Mouse (Mus musculus) forebrain, embryonic 12.5 days (tissue): ENCODE measurements at regions not wholly inside any gene's neighbourhood (a gene's known extent, or its start where the extent isn't known, plus 50 kb on each side); places are given as distances from the start of the nearest gene placed in this dataset.
"Not testable (repeated sequence)": the region's sequence is repeated elsewhere in the genome, so short reads cannot be mapped to it uniquely, and the experiment has no call there.

ENCODE experiments used
- ATAC-seq: fragments of 200-750 bp; cut with Nextera tagmentation; 2 replicates; pipeline ENCODE4 v1.8.0; 2017; ENCODE audit warnings: moderate TSS enrichment; ENCODE audit not compliant: low FRiP score
- H3K27ac ChIP-seq: fragments of 300-500 bp; sonication (generic); 2 replicates; pipeline ENCODE4 v1.5.1; 2016; ENCODE audit warnings: mild to moderate bottlenecking
- H3K27me3 ChIP-seq: fragments of 300-500 bp; sonication (generic); 2 replicates; pipeline ENCODE4 v1.6.1; 2016; ENCODE audit warnings: mild to moderate bottlenecking
- H3K36me3 ChIP-seq: fragments of 300-500 bp; sonication (generic); replicated peaks from 2 replicates; pipeline ENCODE4 v1.6.1; 2016; ENCODE audit warnings: mild to moderate bottlenecking
- H3K4me1 ChIP-seq: fragments of 300-500 bp; sonication (generic); 2 replicates; pipeline ENCODE4 v1.6.1; 2016
- H3K4me2 ChIP-seq: fragments of 300-500 bp; sonication (generic); 2 replicates; pipeline ENCODE4 v1.6.1; 2016; ENCODE audit warnings: mild to moderate bottlenecking, moderate library complexity
- H3K4me3 ChIP-seq: fragments of 300-500 bp; sonication (generic); replicated peaks from 2 replicates; pipeline ENCODE4 v1.5.1; 2016; ENCODE audit warnings: mild to moderate bottlenecking
- H3K9ac ChIP-seq: fragments of 300-500 bp; sonication (generic); 2 replicates; pipeline ENCODE4 v1.6.1; 2016; ENCODE audit warnings: mild to moderate bottlenecking
- H3K9me3 ChIP-seq: fragments of 300-500 bp; sonication (generic); 2 replicates; pipeline ENCODE4 v1.6.1; 2016
- WGBS: fragments of 180-500 bp; shearing (Covaris S2); methylation state at CpG from one replicate; pipeline ENCODE4 v1.1.7; 2016; 5-methylcytosine and 5-hydroxymethylcytosine counted together

GRCm38 (mm10) chr10:118045427-118045826, 96.2 kb upstream of the Mdm1 start:
- 0 out of 2 replicates have a peak overlapping the region, but pooled peaks have one; percentile 42 for H3K27ac ChIP-seq
- H3K36me3 ChIP-seq = no peaks in the 10 kb centered on the region
- H3K4me1 ChIP-seq = peaks cover 6% of the 10 kb centered on the region
- H3K4me3 ChIP-seq = no peak overlapping the region
- no peak; the same call in 1 of the 2 replicates for ATAC-seq
- no peak overlapping the region for H3K9ac ChIP-seq
- H3K27me3 ChIP-seq = peaks cover 9% of the 10 kb centered on the region; the same call in 1 of the 2 replicates
- 89% methylated on average over 2 of the region's 2 CpGs for WGBS
- H3K4me2 ChIP-seq = no peak overlapping the region
- no peaks in the 10 kb centered on the region for H3K9me3 ChIP-seq

DNA sequence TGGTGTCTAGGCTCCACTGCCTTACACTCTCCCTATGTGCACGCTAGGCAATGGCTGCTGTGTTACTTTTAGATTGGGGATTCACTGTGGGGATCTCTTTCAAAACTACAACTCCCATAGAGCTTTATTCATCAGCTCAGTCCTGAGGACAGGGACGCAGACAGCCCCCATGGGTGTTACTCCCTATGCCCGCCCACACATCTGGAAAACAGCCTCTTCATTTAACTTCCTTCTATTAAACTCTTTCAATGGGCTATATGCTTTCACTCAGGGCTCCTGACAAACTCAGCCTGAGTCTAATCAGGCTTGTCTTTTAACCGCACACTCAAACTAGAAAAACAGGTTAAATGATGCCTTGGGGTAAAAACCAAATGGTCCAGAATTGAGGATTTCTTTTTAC, 95.3 kb upstream of the Mdm1 start:
- Histone ChIP-seq H3K27me3 (peaks cover 9% of the 10 kb centered on the region; the same call in 1 of the 2 replicates), H3K27ac (no peak overlapping the region), H3K4me1 (peaks cover 6% of the 10 kb centered on the region), H3K9me3 (no peaks in the 10 kb centered on the region), H3K4me2 (no peak overlapping the region), H3K4me3 (no peak overlapping the region), H3K36me3 (no peaks in the 10 kb centered on the region), H3K9ac (no peak overlapping the region)
- ATAC-seq = no peak
- WGBS = 71% methylated on average over 4 of the region's 4 CpGs

DNA sequence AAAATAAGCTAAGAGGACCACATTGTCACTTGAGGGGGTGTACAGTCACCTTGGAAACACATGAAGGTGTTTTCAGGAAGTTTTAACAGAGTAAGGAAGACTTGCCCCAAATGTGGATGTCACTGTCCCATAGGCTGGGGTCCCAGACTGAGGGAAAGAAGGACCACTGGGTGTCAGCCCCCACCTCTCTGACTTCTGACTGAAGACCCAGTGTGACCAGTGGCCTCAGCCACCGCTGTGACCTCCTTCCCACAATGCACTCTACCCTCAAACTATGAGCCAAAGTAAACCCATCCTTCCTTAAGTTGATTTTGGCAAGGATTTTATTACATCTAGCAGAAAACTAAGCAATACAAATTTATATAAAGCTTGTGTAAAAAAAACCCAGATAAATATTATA, 94.8 kb upstream of the Mdm1 start:
- Histone ChIP-seq H3K27me3 (peaks cover 9% of the 10 kb centered on the region; the same call in 1 of the 2 replicates), H3K27ac (no peak overlapping the region), H3K4me3 (no peak overlapping the region), H3K9me3 (no peaks in the 10 kb centered on the region), H3K4me2 (no peak overlapping the region), H3K4me1 (peaks cover 6% of the 10 kb centered on the region), H3K9ac (no peak overlapping the region), H3K36me3 (no peaks in the 10 kb centered on the region)
- WGBS = 83% methylated on average over 1 of the region's 1 CpGs
- no peak for ATAC-seq

DNA sequence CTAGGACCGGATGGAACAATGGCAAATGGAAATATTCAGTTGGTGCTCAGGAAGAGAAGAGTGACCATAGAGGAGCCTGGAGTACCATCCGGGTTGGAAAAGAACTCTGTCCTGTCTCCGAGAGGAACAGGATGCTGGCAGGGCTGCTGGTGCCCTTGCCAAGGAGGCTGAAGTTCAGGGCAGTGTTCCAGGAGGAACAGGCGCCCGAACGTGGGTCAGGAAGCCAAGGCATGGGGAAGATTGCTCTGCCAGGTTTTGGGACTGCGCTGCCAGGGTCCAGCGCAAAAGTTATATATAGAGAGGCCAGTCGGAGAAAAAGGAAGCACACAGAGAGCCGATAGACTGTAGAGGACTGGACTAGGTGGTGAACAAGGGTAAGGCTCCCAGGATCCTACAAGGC, 92.3 kb upstream of the Mdm1 start:
- Histone ChIP-seq H3K27ac (no peak overlapping the region), H3K4me2 (no peak overlapping the region), H3K4me3 (no peak overlapping the region), H3K9me3 (no peaks in the 10 kb centered on the region), H3K27me3 (peaks cover 9% of the 10 kb centered on the region; the same call in 1 of the 2 replicates), H3K4me1 (peaks cover 6% of the 10 kb centered on the region), H3K36me3 (no peaks in the 10 kb centered on the region), H3K9ac (no peak overlapping the region)
- WGBS = 92% methylated on average over 10 of the region's 10 CpGs
- no peak for ATAC-seq

GRCm38 (mm10) chr10:118050152-118050641, 91.4 kb upstream of the Mdm1 start:
- Histone ChIP-seq H3K27ac (no peak overlapping the region), H3K27me3 (peaks cover 9% of the 10 kb centered on the region; the same call in 1 of the 2 replicates), H3K4me1 (no peaks in the 10 kb centered on the region), H3K9ac (no peak overlapping the region), H3K4me2 (no peak overlapping the region), H3K9me3 (no peaks in the 10 kb centered on the region), H3K36me3 (no peaks in the 10 kb centered on the region), H3K4me3 (no peak overlapping the region)
- no peak for ATAC-seq
- 85% methylated on average over 5 of the region's 5 CpGs for WGBS

DNA sequence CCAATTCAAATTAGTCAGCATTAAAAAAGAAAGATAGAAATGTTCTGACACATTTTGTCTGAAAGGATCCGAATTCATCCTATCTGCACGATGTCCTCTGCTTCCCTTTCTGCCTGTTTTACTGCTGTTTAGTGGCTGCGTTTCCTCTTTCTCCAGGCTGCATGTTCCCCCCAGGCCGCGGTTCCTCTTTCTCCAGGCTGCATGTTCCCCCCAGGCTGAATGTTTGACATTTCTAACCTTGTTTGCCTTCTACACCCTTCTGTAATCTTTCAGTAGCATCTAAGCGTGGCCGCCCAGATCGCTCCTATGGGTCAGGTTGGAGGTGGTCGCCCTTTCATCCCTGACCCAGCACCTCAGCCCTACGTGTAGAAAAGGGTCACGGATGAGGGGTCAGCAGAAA, 89.6 kb upstream of the Mdm1 start:
- H3K27me3 ChIP-seq = peaks cover 16% of the 10 kb centered on the region
- peaks cover 7% of the 10 kb centered on the region for H3K4me1 ChIP-seq
- no peaks in the 10 kb centered on the region for H3K9me3 ChIP-seq
- no peak overlapping the region for H3K4me2 ChIP-seq
- H3K27ac ChIP-seq = no peak overlapping the region
- no peak overlapping the region for H3K4me3 ChIP-seq
- 90% methylated on average over 11 of the region's 11 CpGs for WGBS
- H3K9ac ChIP-seq = no peak overlapping the region
- no peaks in the 10 kb centered on the region for H3K36me3 ChIP-seq
- ATAC-seq = no peak

DNA sequence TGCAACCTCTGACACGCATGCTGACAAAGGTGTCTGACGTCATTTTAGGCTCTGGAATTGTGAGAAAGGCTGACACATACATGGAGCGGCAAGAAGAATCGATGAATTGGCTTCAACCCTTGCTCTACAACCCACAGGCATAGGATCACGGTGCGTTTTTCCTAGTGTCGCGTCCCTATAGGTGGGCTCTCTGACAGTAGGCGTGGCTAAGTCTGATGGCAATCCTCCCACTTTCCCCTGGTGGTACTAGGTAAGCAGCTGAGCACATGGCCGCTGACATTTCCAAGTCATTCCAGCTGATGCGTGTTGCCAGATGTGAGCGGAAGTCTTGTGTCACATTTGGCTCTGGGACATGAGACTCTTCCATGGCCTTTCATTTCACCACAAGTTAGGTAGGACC, 89.1 kb upstream of the Mdm1 start:
- Histone ChIP-seq H3K9ac (no peak overlapping the region), H3K27me3 (peaks cover 16% of the 10 kb centered on the region), H3K36me3 (no peaks in the 10 kb centered on the region), H3K4me2 (no peak overlapping the region), H3K4me1 (peaks cover 12% of the 10 kb centered on the region), H3K27ac (no peak overlapping the region), H3K9me3 (no peaks in the 10 kb centered on the region), H3K4me3 (no peak overlapping the region)
- 85% methylated on average over 12 of the region's 12 CpGs for whole genome bisulfite sequencing
- ATAC-seq = no peak

DNA sequence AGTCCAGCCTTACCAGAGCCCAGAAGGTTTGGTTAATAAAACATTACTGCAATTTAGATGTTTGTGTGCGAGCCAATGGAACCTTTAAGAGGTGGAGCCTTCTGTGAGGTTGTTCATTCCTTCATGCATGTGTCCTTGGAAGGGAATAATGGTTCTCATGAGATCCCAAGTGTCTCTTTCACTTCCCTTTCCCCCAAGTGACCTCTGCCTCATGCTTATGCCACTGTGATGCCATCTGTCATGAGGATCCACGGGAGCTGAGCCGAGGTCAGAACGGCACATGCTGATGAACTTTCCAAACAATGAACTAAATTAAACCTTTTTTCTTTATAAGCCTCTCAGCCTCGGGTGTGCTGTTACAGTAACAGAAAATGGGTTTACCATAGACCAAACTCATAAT, 88.6 kb upstream of the Mdm1 start:
- Histone ChIP-seq H3K27me3 (peaks cover 16% of the 10 kb centered on the region), H3K4me3 (no peak overlapping the region), H3K27ac (no peak overlapping the region), H3K9ac (no peak overlapping the region), H3K9me3 (no peaks in the 10 kb centered on the region), H3K4me2 (no peak overlapping the region), H3K4me1 (peaks cover 12% of the 10 kb centered on the region), H3K36me3 (no peaks in the 10 kb centered on the region)
- 87% methylated on average over 5 of the region's 5 CpGs for WGBS
- ATAC-seq = no peak

DNA sequence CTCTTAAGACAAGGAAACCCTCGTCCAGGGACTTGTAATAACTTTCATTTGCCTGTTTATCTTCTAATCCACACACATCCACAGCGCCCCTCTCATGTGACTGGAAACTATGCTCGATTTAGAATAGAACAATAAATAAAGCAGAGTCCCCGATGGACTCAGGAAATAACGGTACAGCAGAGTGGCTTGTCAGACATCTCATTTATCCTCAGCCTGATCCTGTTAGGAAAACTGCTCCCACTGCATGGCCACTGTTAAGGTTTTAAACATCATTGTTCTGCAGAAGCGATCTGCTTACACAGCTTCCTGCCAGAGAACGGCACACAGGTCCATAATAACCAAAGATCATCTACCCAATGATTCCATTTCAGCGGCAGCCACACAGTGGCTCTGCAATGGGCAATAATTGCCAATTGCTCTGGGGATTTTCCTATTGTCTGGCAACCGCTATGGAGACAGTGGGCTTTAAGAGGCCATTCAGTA, 84.8 kb upstream of the Mdm1 start:
- 0 out of 2 replicates have a peak, but pooled peaks cover 2% of the 10 kb centered on the region for H3K9me3 ChIP-seq
- peaks cover 8% of the 10 kb centered on the region for H3K27me3 ChIP-seq
- peak overlapping the region; percentile 24 for H3K4me2 ChIP-seq
- H3K4me1 ChIP-seq = peaks cover 12% of the 10 kb centered on the region
- 24% methylated on average over 9 of the region's 9 CpGs for WGBS
- H3K36me3 ChIP-seq = no peaks in the 10 kb centered on the region
- peak overlapping the region; percentile 31; the same call in 1 of the 2 replicates for H3K27ac ChIP-seq
- no peak overlapping the region for H3K9ac ChIP-seq
- peak; percentile 57; the same call in 1 of the 2 replicates for ATAC-seq
- H3K4me3 ChIP-seq = no peak overlapping the region

DNA sequence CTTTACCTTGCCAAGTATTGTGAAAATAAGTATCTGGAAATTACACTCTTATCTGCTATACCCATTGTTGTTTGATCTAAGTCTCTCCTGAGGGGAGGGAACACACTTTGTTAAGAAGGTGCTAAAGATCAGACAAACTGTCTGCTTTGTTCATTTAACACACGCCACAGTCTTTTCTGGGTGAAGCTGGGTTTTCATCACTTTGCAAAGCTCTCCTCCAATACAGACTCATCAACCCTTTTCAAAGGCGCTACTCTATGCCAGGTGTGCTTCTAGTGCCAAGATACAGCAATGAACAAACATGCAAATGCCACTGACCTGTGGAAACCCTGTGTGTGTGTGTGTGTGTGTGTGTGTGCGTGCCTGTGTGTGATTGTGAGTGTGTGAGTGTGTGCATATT, 84.1 kb upstream of the Mdm1 start:
- Histone ChIP-seq H3K4me1 (peaks cover 12% of the 10 kb centered on the region), H3K4me2 (no peak overlapping the region), H3K9ac (no peak overlapping the region), H3K27me3 (peaks cover 8% of the 10 kb centered on the region), H3K36me3 (no peaks in the 10 kb centered on the region), H3K27ac (no peak overlapping the region), H3K9me3 (0 out of 2 replicates have a peak, but pooled peaks cover 5% of the 10 kb centered on the region), H3K4me3 (no peak overlapping the region)
- 71% methylated on average over 3 of the region's 3 CpGs for WGBS
- no peak for ATAC-seq

GRCm38 (mm10) chr10:118064816-118065216, 76.8 kb upstream of the Mdm1 start:
- Histone ChIP-seq H3K36me3 (no peaks in the 10 kb centered on the region), H3K27me3 (no peaks in the 10 kb centered on the region), H3K9me3 (0 out of 2 replicates have a peak, but pooled peaks cover 5% of the 10 kb centered on the region), H3K4me3 (no peak overlapping the region), H3K4me1 (no peaks in the 10 kb centered on the region), H3K27ac (no peak overlapping the region), H3K9ac (no peak overlapping the region), H3K4me2 (no peak overlapping the region)
- WGBS = 58% methylated on average over 7 of the region's 7 CpGs
- ATAC-seq = no peak

DNA sequence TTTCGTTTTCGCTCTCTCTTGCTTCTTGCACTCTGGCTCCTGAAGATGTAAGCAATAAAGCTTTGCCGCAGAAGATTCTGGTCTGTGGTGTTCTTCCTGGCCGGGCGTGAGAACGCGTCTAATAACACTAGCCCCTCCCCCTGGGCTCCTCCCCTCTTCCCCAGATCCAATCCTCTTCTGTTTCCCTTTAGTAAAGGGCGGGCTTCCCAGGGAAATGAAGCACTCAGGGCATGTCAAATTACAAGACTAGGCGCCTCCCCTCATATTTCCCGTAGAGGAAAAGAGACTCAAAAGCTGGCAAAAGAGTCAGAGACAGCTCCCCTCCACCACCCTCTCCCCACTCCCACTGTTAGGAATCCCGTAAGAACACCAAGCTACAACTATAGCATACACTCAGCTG, 65.3 kb upstream of the Mdm1 start:
- not testable (repeated sequence) for H3K9ac ChIP-seq, H3K9me3 ChIP-seq, H3K4me3 ChIP-seq, H3K27ac ChIP-seq, H3K36me3 ChIP-seq, H3K4me2 ChIP-seq, H3K27me3 ChIP-seq, H3K4me1 ChIP-seq, ATAC-seq
- 97% methylated on average over 9 of the region's 11 CpGs for WGBS

DNA sequence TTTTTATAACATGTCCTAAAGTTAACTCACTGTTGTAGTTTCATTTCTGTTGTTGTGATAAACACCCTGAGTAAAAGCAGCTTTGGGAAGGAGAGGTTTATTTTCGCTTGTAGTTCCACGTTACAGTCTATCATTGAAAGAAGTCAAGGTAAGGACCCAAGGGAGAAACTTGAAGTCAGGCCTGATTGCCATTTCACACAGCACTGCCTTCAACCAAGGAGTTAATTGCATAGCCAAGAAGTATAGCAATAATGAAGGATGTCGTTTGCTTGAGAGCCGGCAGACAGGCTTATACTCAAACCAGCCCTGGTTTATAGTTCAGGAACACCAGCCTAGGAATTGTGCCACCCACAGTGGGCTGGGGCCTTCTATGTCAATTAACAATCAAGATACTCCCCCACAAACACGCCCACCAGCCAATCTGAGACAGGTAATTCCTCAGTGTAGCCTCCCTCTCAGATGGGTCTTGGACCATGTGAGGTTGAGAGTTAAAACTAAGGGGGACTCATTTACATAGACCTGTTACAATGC, 59.9 kb upstream of the Mdm1 start:
- no peaks in the 10 kb centered on the region for H3K9me3 ChIP-seq
- H3K27me3 ChIP-seq = no peaks in the 10 kb centered on the region
- no peak overlapping the region for H3K27ac ChIP-seq
- H3K36me3 ChIP-seq = no peaks in the 10 kb centered on the region
- no peak overlapping the region for H3K4me2 ChIP-seq
- H3K9ac ChIP-seq = no peak overlapping the region
- 88% methylated on average over 5 of the region's 5 CpGs for WGBS
- no peaks in the 10 kb centered on the region for H3K4me1 ChIP-seq
- ATAC-seq = no peak
- H3K4me3 ChIP-seq = no peak overlapping the region
